Mouse (Mus musculus) forebrain, postnatal 0 days (tissue): ENCODE data around the gene Zc3hav1l. TPM values are rescaled to one million over a fixed set of nuclear protein-coding genes. Genes with fewer than 3 reads are reported as not detected.

Experiments used
- ATAC-seq: fragments of 200-750 bp; cut with Nextera tagmentation; 2 replicates; pipeline ENCODE4 v1.8.0; 2017; ENCODE audit warnings: mild to moderate bottlenecking, moderate library complexity
- DNase-seq: peaks from one replicate; pipeline ENCODE4 v3.0.0-alpha.2; 2015
- H3K27ac ChIP-seq: fragments of 300-500 bp; sonication (generic); 2 replicates; pipeline ENCODE4 v1.5.1; 2014; ENCODE audit warnings: low read depth, mild to moderate bottlenecking, antibody characterized with exemption, low read length, moderate library complexity, mixed read lengths
- H3K27me3 ChIP-seq: fragments of 300-500 bp; sonication (generic); 2 replicates; pipeline ENCODE4 v1.6.1; 2014; ENCODE audit warnings: mild to moderate bottlenecking, low read length, mixed read lengths; ENCODE audit not compliant: insufficient read depth
- H3K36me3 ChIP-seq: fragments of 300-500 bp; sonication (generic); 2 replicates; pipeline ENCODE4 v1.6.1; 2014; ENCODE audit warnings: mild to moderate bottlenecking, moderate library complexity; ENCODE audit not compliant: insufficient read depth
- H3K4me1 ChIP-seq: fragments of 300-500 bp; sonication (generic); 2 replicates; pipeline ENCODE4 v1.6.1; 2014; ENCODE audit warnings: antibody characterized with exemption; ENCODE audit not compliant: insufficient read depth
- H3K4me2 ChIP-seq: fragments of 300-500 bp; sonication (generic); 2 replicates; pipeline ENCODE4 v1.6.1; 2014; ENCODE audit warnings: low read depth, mild to moderate bottlenecking, moderate library complexity
- H3K4me3 ChIP-seq: fragments of 300-500 bp; sonication (generic); 2 replicates; pipeline ENCODE4 v1.5.1; 2014; ENCODE audit warnings: low read depth, low read length, mixed read lengths
- H3K9ac ChIP-seq: fragments of 300-500 bp; sonication (generic); 2 replicates; pipeline ENCODE4 v1.6.1; 2014; ENCODE audit warnings: mild to moderate bottlenecking
- H3K9me3 ChIP-seq: fragments of 300-500 bp; sonication (generic); 2 replicates; pipeline ENCODE4 v1.6.1; 2016; ENCODE audit warnings: low read length
- CTCF ChIP-seq: sonication (generic); IDR thresholded peaks from 2 replicates; pipeline ENCODE4 v1.5.1; 2016; ENCODE audit warnings: antibody characterized with exemption, control low read depth, low read depth
- WGBS: fragments of 180-500 bp; shearing (Covaris S2); extraction: QIAGEN DNeasy Blood & Tissue Kit; methylation state at CpG from one replicate; pipeline ENCODE4 v1.1.7; 2014; 5-methylcytosine and 5-hydroxymethylcytosine counted together
- polyA plus RNA-seq: library from polyadenylated mRNA; unstranded; fragments of >200 nt; fragmentation: Nextera tagmentation; extraction: Ambion mirVana; gene quantifications from 2 replicates; pipeline ENCODE4 v1.2.1, GENCODE M21; 2015
- total RNA-seq: library from RNA; depleted of rRNA; stranded (reverse); fragments of >200 nt; gene quantifications from 2 replicates; pipeline ENCODE4 v1.2.3, GENCODE M21; 2014; rRNA removed

Gene Zc3hav1l
- 5.3 and 8.4 TPM in 2 replicates for total RNA-seq
- 2.4 and 2.9 TPM in 2 replicates for polyA plus RNA-seq

DNA sequence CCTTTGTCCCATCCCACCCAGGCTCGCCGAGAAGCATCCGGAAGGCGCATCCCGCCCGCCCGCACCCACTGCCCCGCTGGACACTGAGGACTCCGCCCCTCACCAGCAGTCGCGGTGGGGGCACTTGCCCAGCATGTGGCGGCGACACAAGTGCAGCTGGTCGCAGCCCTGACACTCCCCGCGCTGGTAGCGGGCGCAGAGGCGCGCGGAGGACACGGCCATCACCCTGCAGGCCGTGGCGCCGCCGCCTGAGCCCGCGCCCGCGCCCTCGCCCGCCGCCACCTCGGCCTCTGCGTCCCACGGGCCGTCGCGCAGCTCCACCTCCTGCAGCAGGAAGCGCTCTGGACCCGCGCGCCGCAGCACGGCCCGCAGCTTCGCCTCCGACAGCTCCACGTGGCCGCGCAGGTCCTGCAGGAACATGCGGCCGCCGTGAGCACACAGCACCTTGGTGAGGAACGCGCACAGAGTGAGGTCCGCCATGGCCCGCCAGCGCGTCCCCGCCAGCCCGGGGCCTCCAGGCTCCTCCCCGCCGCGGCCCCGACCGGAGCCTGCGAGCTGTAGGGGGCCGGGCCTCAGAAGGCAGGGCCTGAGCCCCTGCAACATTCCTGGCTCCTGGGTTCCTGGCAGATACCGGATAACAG, at the start of gene Zc3hav1l:
TSS of gene Zc3hav1l (minus strand) at position 499 of the 641 bp plus-strand sequence.
- H3K4me3 ChIP-seq: peak within 1 kb of the TSS; percentile 78
- peak within 1 kb of the TSS; percentile 78 for H3K4me2 ChIP-seq
- ATAC-seq (peak; percentile 96), DNase-seq (peak; percentile 84)
- TF ChIP-seq CTCF: peak; percentile 21; the same call in 1 of the 2 replicates
- H3K4me1 ChIP-seq: peaks cover 8% of the 10 kb centered on the region; the same call in 1 of the 2 replicates
- no peaks in the 10 kb centered on the region for H3K27me3 ChIP-seq
- WGBS: under 1% methylated on average over 67 of the region's 70 CpGs
- peak within 1 kb of the TSS; percentile 88 for H3K27ac ChIP-seq
- no peaks in the 10 kb centered on the region for H3K9me3 ChIP-seq
- H3K36me3 ChIP-seq: peaks cover 10% of the 10 kb centered on the region
- H3K9ac ChIP-seq: peak within 1 kb of the TSS; percentile 95

DNA sequence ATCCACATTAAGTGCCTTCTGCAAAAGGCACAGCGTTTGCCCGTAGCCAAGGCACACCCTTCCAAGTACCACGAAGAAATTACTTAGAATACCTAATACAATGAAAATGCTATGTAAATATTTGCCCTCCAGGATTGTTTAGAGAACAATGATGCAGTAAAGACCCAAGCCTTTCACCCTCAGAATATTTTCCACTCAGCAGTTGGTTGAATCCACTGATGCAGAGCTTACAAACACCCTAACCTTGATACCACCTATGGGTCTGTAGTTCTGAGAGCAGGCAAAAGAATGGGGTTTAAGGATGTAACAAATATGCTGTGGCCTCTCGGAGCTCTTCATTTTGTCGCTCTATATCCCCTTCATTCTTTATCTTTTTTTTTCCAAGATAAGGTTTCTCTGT, 48.8 kb upstream of the Zc3hav1l start:
- no peaks in the 10 kb centered on the region for H3K9me3 ChIP-seq
- DNase-seq: no peak
- no peak overlapping the region for H3K27ac ChIP-seq
- TF ChIP-seq CTCF: no peak
- H3K4me3 ChIP-seq: no peak overlapping the region
- no peak overlapping the region for H3K4me2 ChIP-seq
- ATAC-seq: no peak
- no peaks in the 10 kb centered on the region for H3K36me3 ChIP-seq
- no peaks in the 10 kb centered on the region for H3K4me1 ChIP-seq
- 83% methylated on average over 5 of the region's 5 CpGs for WGBS
- H3K27me3 ChIP-seq: peaks cover 32% of the 10 kb centered on the region
- no peak overlapping the region for H3K9ac ChIP-seq

DNA sequence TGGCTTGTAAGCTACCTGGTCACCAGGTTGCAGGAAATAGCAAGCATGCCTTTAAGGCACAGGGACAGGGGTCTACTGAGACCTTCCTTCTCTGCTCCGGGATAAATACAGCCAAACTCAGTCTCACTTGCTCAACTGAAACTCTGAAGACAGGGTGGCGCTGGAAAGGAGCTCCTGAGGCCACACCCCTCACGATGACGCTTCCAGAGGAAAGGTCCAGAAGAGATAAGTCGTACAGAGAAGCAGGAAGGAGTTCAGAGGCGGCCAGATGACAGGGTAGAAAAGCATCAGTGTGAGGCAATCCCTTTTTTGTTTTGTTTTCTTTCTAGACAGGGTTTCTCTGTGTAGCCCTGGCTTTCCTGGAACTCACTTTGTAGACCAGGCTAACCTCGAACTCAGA, 46.7 kb upstream of the Zc3hav1l start:
- Histone ChIP-seq H3K27me3 (peaks cover 14% of the 10 kb centered on the region; the same call in 1 of the 2 replicates), H3K9ac (no peak overlapping the region), H3K9me3 (no peaks in the 10 kb centered on the region), H3K4me2 (no peak overlapping the region), H3K4me1 (no peaks in the 10 kb centered on the region), H3K27ac (no peak overlapping the region), H3K4me3 (no peak overlapping the region), H3K36me3 (no peaks in the 10 kb centered on the region)
- ATAC-seq: no peak
- TF ChIP-seq CTCF: no peak
- no peak for DNase-seq
- WGBS: 58% methylated on average over 7 of the region's 7 CpGs

DNA sequence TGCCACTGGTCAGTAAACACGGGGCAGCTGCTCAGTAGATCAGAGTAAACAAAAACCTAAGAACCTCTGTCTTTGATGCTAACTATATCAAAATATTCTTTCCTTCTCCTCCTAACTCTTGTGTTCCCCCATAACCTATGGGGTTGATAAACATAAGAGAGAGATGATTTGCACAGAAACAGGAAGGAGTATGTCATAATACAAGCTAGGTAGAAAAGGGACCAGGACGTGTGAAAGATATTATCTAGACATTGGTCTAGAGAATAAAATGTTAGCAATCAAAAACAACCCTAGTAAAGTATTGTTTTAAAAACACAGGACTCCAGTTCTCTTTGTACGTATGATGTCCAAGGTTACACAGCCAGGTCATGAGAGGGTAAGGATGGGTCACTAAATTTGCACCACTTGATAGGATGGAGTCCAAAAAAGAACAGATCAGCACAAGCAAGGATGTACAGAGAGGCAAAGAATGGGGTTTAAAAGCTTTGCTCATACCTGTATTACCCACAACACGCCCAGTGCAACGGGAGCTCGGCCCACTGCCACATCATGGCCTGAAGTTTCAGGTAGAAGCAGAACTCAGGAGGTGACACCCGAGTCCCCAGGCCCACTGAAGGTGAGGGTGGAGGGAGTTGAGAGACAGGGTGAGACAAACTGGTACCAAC, 45.1 kb upstream of the Zc3hav1l start:
- no peak overlapping the region for H3K4me2 ChIP-seq
- DNase-seq: no peak
- ATAC-seq: no peak
- H3K27ac ChIP-seq: no peak overlapping the region
- H3K27me3 ChIP-seq: no peaks in the 10 kb centered on the region
- no peaks in the 10 kb centered on the region for H3K36me3 ChIP-seq
- H3K4me1 ChIP-seq: no peaks in the 10 kb centered on the region
- no peak for TF ChIP-seq CTCF
- no peaks in the 10 kb centered on the region for H3K9me3 ChIP-seq
- no peak overlapping the region for H3K4me3 ChIP-seq
- H3K9ac ChIP-seq: no peak overlapping the region
- 87% methylated on average over 7 of the region's 7 CpGs for WGBS

DNA sequence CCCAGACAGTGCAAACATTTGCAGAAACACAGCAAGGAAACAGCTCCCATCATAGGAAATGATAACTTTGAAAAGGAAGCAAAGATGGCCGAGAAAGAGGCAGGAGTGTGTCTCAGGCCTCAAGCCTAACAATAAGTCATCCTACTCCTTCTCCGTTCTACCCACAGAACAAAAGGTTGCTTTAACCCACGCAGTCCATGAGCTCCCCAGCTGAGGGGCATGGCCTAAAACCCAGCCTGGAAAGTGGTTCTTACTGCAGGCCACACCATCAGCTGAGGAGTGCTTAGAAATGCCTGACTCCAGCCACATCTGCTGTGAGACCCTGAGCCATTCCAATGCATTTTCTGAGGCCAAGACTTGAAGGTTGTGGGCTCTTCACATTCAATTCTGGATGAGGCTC, 44.5 kb upstream of the Zc3hav1l start:
- TF ChIP-seq CTCF: no peak
- Histone ChIP-seq H3K4me1 (no peaks in the 10 kb centered on the region), H3K9ac (no peak overlapping the region), H3K4me3 (no peak overlapping the region), H3K27me3 (no peaks in the 10 kb centered on the region), H3K9me3 (no peaks in the 10 kb centered on the region), H3K4me2 (no peak overlapping the region), H3K36me3 (no peaks in the 10 kb centered on the region), H3K27ac (no peak overlapping the region)
- DNase-seq (no peak), ATAC-seq (no peak)
- WGBS: 44% methylated on average over 3 of the region's 3 CpGs

DNA sequence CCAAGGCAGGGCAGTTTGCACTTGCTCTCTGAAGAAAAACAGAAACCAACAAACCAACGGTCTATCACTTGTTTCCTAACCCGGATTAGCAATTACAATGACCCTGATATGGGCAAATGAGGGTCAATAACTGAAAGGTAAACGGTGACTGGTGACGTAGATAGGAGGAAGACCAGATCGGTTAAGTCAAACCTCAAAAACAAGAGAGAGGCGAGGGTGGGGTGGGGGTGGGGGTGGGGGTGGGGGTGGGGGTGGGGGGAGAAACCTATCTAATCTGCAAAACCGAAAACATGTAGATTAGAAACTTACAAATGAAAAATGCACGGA, 43.6 kb upstream of the Zc3hav1l start:
- ATAC-seq: no peak
- Histone ChIP-seq H3K9me3 (no peaks in the 10 kb centered on the region), H3K9ac (no peak overlapping the region), H3K27me3 (no peaks in the 10 kb centered on the region), H3K27ac (no peak overlapping the region), H3K36me3 (no peaks in the 10 kb centered on the region), H3K4me2 (no peak overlapping the region), H3K4me3 (no peak overlapping the region), H3K4me1 (no peaks in the 10 kb centered on the region)
- 84% methylated on average over 8 of the region's 8 CpGs for WGBS
- no peak for TF ChIP-seq CTCF
- DNase-seq: no peak
